Mouse (Mus musculus) gastrocnemius, postnatal 4 days (tissue): ENCODE data around the gene Col5a1. TPM values are rescaled to one million over a fixed set of nuclear protein-coding genes. Genes with fewer than 3 reads are reported as not detected.

Experiments used
- DNase-seq, 2 experiments: peaks; one replicate each; pipeline ENCODE4 v3.0.0; 2021 to 2022; ENCODE audit warnings: low spot score in 2 of 2, mixed read lengths in 2 of 2
- total RNA-seq, 2 experiments: library from RNA; stranded (reverse); gene quantifications; 2 replicates each; pipeline ENCODE4 v1.2.3; 2021

Col5a1 gene
- total RNA-seq, 2 experiments from 2014 or later = 479 to 480 TPM

DNA sequence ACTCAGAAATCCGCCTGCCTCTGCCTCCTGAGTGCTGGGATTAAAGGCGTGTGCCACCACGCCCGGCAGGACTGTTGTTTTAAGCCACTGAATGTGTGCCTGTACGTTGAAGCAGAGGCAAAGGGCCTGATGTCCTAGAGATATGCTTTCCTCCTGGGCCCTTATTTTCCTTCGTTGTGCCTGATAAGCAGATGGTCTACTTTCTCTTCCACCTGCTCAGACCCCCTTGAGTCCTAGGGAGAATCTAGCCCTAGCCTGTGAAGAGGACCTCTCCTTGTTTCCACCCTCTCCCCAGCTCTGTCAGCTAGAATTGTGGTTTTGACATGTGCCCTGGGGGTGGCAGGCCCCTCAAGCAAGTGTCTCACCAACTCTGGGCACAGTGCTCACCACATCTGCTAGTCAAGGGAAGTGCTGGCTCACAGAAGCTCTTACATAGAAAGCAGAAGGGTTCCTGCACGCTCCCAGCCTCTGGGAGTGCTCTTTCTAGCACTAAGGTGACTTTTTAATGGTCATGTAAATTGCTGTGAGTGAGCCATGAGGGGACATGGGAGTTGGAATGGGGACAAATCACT lies 189.5 kb downstream of the Col5a1 start:
- no peak for DNase-seq

DNA sequence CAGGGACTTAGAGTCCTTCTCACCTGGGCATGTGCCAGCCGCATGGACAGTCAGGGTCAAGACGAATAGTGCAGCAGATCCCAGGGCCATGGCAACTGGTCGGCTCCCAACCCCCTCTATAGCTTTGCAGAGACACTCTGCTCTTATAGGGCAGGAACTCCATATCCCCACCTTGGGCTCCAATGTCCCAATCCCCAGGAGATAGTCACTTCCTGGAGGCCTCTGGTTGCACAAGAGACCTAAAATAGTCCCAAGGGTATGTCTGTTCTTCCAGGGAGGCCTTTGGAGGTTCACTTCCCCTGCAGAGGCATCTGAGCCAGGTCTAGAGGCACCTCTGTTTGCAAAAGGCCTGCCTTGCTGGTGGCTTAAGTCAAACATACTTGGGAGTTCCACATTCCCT lies 198.5 kb downstream of the Col5a1 start, which contains the start of gene Fcnb:
Gene Fcnb (minus strand): TSS at position 118 of the 400 bp plus-strand sequence.
- DNase-seq = no peak

DNA sequence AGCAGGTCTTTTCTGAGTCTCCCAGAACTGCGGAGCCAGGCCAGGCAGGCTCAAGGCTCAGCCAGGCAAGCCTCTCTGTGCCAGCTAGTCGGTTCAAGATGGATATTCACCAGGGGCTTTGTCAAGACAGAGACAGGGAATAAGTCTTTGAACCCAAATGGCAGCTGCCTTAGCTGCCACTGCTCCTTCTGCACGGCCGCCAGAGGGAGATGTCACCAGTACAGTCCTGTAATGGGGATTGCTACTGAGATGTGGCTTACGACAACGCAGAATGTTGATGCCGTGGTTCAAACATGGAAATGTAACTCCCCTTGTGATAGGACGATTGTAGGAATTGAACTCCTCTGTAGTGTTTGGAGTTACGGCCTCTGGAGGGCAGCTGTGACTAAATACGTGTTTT lies 199.9 kb downstream of the Col5a1 start:
- no peak for DNase-seq

DNA sequence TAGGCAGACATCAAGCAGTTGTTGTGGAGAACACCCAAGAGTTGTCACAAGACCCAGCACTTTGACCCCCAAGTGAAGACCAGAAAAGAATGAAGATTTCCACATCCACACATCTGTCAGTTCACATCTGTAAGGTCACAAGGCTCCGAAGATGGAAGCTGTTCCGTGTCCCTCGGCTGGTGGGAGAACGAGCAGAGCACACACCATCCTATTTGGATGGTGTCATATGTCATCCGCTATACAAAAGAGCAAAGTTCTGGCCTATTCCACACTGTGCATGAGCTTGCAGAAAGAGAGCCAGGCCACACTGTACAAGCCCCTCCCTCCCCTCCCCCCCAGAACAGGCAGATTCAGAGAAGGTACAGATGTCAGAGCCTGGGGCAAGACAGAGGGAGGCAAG lies 202.9 kb downstream of the Col5a1 start:
- DNase-seq = no peak

Other genes starting within 250 kb of the Col5a1 start
- 10 to 100 TPM; 59.0 to 60.2 TPM for gene Rxra, start 210.0 kb upstream of the Col5a1 start, total RNA-seq
- gene Fcnb, start 198.5 kb downstream of the Col5a1 start, total RNA-seq = not detected